Mouse (Mus musculus) limb, embryonic 10.5 days (tissue): ENCODE measurements around the gene Prodh2. TPM values are rescaled to one million over a fixed set of nuclear protein-coding genes. Genes with fewer than 3 reads are reported as not detected.
A peak's percentile ranks its signal among the peaks of the same experiment; 100 is the strongest.

Experiments used
- DNase-seq: peaks from one replicate; pipeline ENCODE4 v3.0.0-alpha.2; 2017; ENCODE audit warnings: low spot score
- H3K27ac ChIP-seq: fragments of 300-500 bp; sonication (generic); 2 replicates; pipeline ENCODE4 v1.5.1; 2016; ENCODE audit warnings: mild to moderate bottlenecking
- H3K27me3 ChIP-seq: fragments of 300-500 bp; sonication (generic); 2 replicates; pipeline ENCODE4 v1.6.1; 2016; ENCODE audit warnings: low read depth, mild to moderate bottlenecking; ENCODE audit not compliant: poor library complexity, severe bottlenecking
- H3K36me3 ChIP-seq: fragments of 300-500 bp; sonication (generic); 2 replicates; pipeline ENCODE4 v1.6.1; 2016; ENCODE audit warnings: mild to moderate bottlenecking, moderate library complexity
- H3K4me1 ChIP-seq: fragments of 300-500 bp; sonication (generic); 2 replicates; pipeline ENCODE4 v1.6.1; 2016
- H3K4me3 ChIP-seq: fragments of 300-500 bp; sonication (generic); 2 replicates; pipeline ENCODE4 v1.5.1; 2016; ENCODE audit warnings: mild to moderate bottlenecking, moderate library complexity
- H3K9me3 ChIP-seq: fragments of 300-500 bp; sonication (generic); replicated peaks from 2 replicates; pipeline ENCODE4 v1.6.1; 2016; ENCODE audit warnings: mild to moderate bottlenecking
- WGBS: fragments of 180-500 bp; shearing (Covaris S2); methylation state at CpG from one replicate; pipeline ENCODE4 v1.1.7; 2016; 5-methylcytosine and 5-hydroxymethylcytosine counted together
- polyA plus RNA-seq: library from polyadenylated mRNA; unstranded; fragments of >200 nt; fragmentation: Nextera tagmentation; extraction: Ambion mirVana; gene quantifications from 2 replicates; pipeline ENCODE4 v1.2.1, GENCODE M21; 2016

The Prodh2 gene
- not detected in 2 replicates for polyA plus RNA-seq

GRCm38 (mm10) chr7:30493401-30493931 is at the start of gene Prodh2:
Prodh2 (plus strand) TSS chr7:30493622.
- Histone ChIP-seq H3K27ac (no peak within 1 kb of the TSS), H3K9me3 (no peaks in the 10 kb centered on the region), H3K27me3 (peaks cover 14% of the 10 kb centered on the region; the same call in 1 of the 2 replicates), H3K36me3 (no peaks in the 10 kb centered on the region), H3K4me3 (no peak within 1 kb of the TSS), H3K4me1 (no peaks in the 10 kb centered on the region)
- peak; percentile 24 for DNase-seq
- WGBS, result 63% methylated on average over 11 of the region's 11 CpGs

GRCm38 (mm10) chr7:30443696-30444095 is 49.7 kb upstream of the Prodh2 start:
- Histone ChIP-seq H3K4me3 (no peak overlapping the region; the same call in 1 of the 2 replicates), H3K4me1 (peaks cover 20% of the 10 kb centered on the region), H3K36me3 (no peaks in the 10 kb centered on the region), H3K27ac (no peak overlapping the region), H3K27me3 (peaks cover 96% of the 10 kb centered on the region), H3K9me3 (no peaks in the 10 kb centered on the region)
- DNase-seq, result no peak
- 23% methylated on average over 9 of the region's 9 CpGs for WGBS

GRCm38 (mm10) chr7:30444154-30444970 is 49.1 kb upstream of the Prodh2 start:
- Histone ChIP-seq H3K27me3 (peaks cover 93% of the 10 kb centered on the region), H3K27ac (no peak overlapping the region), H3K4me3 (peak overlapping the region; percentile 77), H3K9me3 (no peaks in the 10 kb centered on the region), H3K36me3 (no peaks in the 10 kb centered on the region), H3K4me1 (peaks cover 20% of the 10 kb centered on the region)
- 1% methylated on average over 38 of the region's 38 CpGs for WGBS
- no peak for DNase-seq

- peaks cover 93% of the 10 kb centered on the region for H3K27me3 ChIP-seq
- WGBS, result under 1% methylated on average over 72 of the region's 72 CpGs
- H3K9me3 ChIP-seq, result no peaks in the 10 kb centered on the region
- peak; percentile 74 for DNase-seq
- peak within 1 kb of the TSS; percentile 77 for H3K27ac ChIP-seq
- H3K36me3 ChIP-seq, result no peaks in the 10 kb centered on the region
- peaks cover 20% of the 10 kb centered on the region for H3K4me1 ChIP-seq
- peak within 1 kb of the TSS; percentile 77 for H3K4me3 ChIP-seq
These were observed 48.3 kb upstream of the Prodh2 start, which contains the start of gene Aplp1 for GRCm38 (mm10) chr7:30444971-30445751. Aplp1 (minus strand) TSS chr7:30445535.

DNA sequence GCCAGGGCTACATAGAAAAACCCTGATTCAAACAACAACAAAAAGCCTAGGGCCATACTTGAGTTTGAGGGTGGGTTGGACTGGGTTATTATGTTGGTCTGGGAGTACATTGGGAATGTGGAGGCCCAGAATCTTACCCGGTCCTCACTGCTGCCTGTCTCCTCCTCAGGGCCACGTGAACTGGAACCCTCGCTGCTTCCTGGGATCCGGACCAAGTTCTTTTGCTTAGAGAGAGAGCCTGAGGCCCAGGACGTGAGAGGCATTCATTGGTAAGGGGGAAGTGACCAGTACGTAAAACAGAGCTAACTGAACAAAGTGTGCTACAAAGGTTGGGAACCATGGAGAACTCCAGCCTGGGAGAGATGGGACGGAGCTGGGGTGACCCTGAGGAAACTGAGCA is 43.2 kb upstream of the Prodh2 start:
- Histone ChIP-seq H3K9me3 (no peaks in the 10 kb centered on the region), H3K36me3 (no peaks in the 10 kb centered on the region), H3K4me1 (peaks cover 15% of the 10 kb centered on the region), H3K27me3 (peaks cover 93% of the 10 kb centered on the region), H3K27ac (no peak overlapping the region), H3K4me3 (no peak overlapping the region)
- WGBS, result 74% methylated on average over 7 of the region's 7 CpGs
- no peak for DNase-seq

GRCm38 (mm10) chr7:30453327-30453726 is 40.1 kb upstream of the Prodh2 start:
- peaks cover 97% of the 10 kb centered on the region for H3K27me3 ChIP-seq
- H3K4me3 ChIP-seq, result no peak overlapping the region
- DNase-seq, result no peak

DNA sequence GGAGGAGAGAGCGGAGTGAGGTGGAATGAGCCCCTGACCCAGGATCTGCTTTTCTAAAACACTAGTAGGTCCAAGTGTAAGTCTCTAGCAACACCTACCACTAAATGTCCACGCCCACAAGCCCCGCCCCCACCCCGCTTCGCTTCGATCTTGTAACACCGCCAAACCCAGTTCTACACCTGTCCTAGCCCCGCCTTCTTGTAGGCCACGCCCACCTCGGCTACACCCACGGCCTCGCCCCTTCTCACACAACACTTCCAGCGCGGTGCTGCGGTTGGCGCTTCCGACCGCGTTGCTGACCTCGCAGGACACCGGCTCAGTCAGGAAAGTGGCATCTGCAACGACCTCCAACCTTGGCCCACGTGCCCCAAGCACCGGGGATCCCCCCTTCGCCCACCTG is 39.7 kb upstream of the Prodh2 start:
- Histone ChIP-seq H3K27ac (no peak overlapping the region), H3K36me3 (no peaks in the 10 kb centered on the region), H3K27me3 (peaks cover 97% of the 10 kb centered on the region), H3K4me3 (no peak overlapping the region), H3K9me3 (no peaks in the 10 kb centered on the region), H3K4me1 (peaks cover 21% of the 10 kb centered on the region)
- no peak for DNase-seq
- WGBS, result 2% methylated on average over 25 of the region's 25 CpGs

More at GRCm38 (mm10) chr7:30453327-30453726, 40.1 kb upstream of the Prodh2 start:
- H3K4me1 ChIP-seq, result peaks cover 21% of the 10 kb centered on the region
- no peaks in the 10 kb centered on the region for H3K9me3 ChIP-seq
- H3K36me3 ChIP-seq, result no peaks in the 10 kb centered on the region
- H3K27ac ChIP-seq, result no peak overlapping the region
- WGBS, result 20% methylated on average over 25 of the region's 25 CpGs

DNA sequence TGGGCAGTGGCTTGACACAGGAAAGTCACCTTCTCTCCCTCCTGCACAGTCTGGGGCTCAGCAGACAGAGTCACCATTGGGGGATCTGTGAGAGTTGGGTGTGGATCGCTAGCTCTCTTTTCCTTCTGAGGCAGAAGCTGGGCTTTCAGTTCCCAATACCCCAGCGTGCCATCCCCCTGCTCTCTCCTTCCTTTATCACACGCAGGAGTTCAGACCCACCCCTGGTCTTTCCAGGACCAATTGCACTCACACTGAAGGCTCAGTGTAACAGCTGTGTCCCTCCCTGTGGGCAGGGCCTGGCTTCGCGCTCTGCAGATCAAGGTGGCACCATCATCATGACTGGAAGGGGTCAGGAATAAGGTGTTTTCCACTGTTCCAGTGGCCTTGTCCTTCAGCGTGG is 39.2 kb upstream of the Prodh2 start:
- no peaks in the 10 kb centered on the region for H3K36me3 ChIP-seq
- H3K27ac ChIP-seq, result no peak overlapping the region
- no peaks in the 10 kb centered on the region for H3K9me3 ChIP-seq
- no peak for DNase-seq
- peaks cover 99% of the 10 kb centered on the region for H3K27me3 ChIP-seq
- WGBS, result 9% methylated on average over 6 of the region's 6 CpGs
- peaks cover 21% of the 10 kb centered on the region for H3K4me1 ChIP-seq
- H3K4me3 ChIP-seq, result no peak overlapping the region

GRCm38 (mm10) chr7:30456487-30456886 is 36.9 kb upstream of the Prodh2 start:
- H3K4me3 ChIP-seq, result no peak overlapping the region
- H3K9me3 ChIP-seq, result no peaks in the 10 kb centered on the region
- peaks cover 100% of the 10 kb centered on the region for H3K27me3 ChIP-seq
- H3K4me1 ChIP-seq, result peaks cover 21% of the 10 kb centered on the region
- DNase-seq, result no peak
- no peak overlapping the region for H3K27ac ChIP-seq
- WGBS, result 0% methylated on average over 9 of the region's 9 CpGs
- no peaks in the 10 kb centered on the region for H3K36me3 ChIP-seq

DNA sequence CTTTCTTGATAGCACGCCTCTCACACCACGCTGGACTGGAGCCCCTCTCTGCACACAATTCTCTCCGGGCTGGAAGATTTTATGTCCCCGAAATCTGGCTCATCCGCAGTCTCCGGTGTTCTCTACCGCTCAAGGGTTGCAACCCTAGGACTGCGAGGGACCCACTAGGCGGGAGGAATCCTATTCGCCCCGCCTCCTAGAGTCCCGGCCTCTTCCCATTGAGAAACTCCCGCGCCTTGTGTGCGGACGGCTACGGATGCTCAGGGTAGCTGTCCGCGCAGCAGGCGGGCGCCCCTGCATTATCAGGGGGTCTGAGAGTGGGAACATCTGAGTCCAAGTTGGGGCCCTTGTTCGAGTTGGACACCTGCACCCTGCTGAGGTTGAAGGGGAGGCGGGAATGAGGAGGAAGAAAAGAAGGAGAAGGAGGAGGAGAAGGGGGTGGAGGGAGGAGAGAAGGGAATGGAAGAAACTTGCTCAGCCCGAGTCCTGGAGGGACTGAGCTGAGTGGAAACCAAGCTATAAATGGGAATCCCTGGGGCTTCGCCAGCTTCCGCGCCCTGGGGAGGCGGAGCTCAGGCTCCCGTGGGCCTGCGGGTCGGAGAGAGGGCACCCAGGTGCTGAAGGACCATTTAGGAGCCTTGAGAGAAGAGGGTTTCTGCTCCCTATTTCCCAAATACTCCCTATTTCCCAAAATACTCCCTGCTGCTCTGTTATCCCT is 36.4 kb upstream of the Prodh2 start:
- Histone ChIP-seq H3K27ac (no peak overlapping the region), H3K9me3 (no peaks in the 10 kb centered on the region), H3K27me3 (peaks cover 100% of the 10 kb centered on the region), H3K4me1 (peaks cover 21% of the 10 kb centered on the region), H3K4me3 (no peak overlapping the region; the same call in 1 of the 2 replicates), H3K36me3 (no peaks in the 10 kb centered on the region)
- DNase-seq, result no peak
- WGBS, result under 1% methylated on average over 31 of the region's 31 CpGs

DNA sequence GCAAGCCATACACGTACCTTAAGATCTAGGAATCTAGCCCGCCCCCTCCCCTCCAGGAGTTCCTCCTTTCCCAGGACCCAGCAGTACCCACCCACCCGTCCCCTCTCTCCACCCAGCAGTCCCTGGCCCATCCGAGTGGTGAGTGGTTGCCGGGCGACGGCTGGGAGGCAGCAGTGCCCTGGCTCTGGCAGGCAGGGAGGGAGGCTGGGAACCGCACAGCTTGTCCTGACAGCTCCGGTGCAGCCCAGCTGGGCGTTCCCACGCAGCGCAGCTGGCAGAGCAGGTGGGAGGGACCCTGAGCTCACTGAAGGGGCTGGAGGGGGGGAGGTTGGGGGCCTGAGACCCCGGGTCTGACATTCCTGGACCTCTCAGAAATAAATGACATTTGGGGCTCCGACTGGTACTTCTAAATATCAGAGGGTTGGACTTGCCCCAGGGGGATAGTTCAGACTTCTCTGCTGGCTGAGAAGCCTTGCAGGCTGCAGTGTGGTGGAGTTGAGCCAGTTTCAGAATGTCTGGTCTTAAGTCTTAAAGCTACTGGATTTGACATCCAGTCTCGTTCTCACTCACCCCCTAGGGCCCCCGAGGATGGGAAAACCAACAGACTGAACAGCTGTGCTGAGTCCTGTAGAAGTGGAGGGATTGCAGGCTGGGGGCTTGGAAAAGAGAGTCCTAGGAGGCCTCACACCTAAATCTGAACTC is 35.6 kb upstream of the Prodh2 start, which contains the start of the genes Kirrel2 and Nphs1:
TSS of gene Kirrel2 (minus strand) at position 62 of the 702 bp plus-strand sequence.
TSS of gene Nphs1 (plus strand) at position 687 of the 702 bp plus-strand sequence.
- Histone ChIP-seq H3K9me3 (no peaks in the 10 kb centered on the region), H3K27ac (no peak within 1 kb of the TSS), H3K27me3 (peaks cover 100% of the 10 kb centered on the region), H3K4me1 (peaks cover 21% of the 10 kb centered on the region), H3K36me3 (no peaks in the 10 kb centered on the region), H3K4me3 (no peak within 1 kb of the TSS; the same call in 1 of the 2 replicates)
- no peak for DNase-seq
- WGBS, result 4% methylated on average over 16 of the region's 16 CpGs

DNA sequence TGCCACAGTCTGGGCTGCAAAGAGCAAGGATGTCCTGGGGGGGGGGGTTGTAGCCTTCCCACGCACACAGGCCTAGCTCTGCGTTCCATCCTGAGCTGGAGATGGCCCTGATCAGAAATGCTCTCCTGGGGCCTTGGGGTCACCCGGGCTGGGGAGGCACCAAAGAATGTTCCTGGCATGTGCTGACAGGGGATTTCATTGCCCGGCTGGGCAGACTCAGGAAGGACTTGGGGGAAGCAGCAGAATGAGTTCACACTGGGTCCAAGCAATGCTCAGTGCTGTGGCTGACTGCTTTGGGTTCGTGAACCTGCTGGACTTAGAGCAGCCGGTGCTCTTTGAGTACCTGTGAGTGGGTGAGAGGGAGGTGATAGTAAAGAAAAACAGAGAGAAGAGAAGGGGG is 33.9 kb upstream of the Prodh2 start:
- Histone ChIP-seq H3K27me3 (peaks cover 100% of the 10 kb centered on the region), H3K36me3 (no peaks in the 10 kb centered on the region), H3K27ac (no peak overlapping the region), H3K9me3 (no peaks in the 10 kb centered on the region), H3K4me1 (peaks cover 13% of the 10 kb centered on the region), H3K4me3 (no peak overlapping the region)
- no peak for DNase-seq
- 43% methylated on average over 6 of the region's 6 CpGs for WGBS
